8 mouse cellular contexts compared by ENCODE assay signal in the genomic region with DNA sequence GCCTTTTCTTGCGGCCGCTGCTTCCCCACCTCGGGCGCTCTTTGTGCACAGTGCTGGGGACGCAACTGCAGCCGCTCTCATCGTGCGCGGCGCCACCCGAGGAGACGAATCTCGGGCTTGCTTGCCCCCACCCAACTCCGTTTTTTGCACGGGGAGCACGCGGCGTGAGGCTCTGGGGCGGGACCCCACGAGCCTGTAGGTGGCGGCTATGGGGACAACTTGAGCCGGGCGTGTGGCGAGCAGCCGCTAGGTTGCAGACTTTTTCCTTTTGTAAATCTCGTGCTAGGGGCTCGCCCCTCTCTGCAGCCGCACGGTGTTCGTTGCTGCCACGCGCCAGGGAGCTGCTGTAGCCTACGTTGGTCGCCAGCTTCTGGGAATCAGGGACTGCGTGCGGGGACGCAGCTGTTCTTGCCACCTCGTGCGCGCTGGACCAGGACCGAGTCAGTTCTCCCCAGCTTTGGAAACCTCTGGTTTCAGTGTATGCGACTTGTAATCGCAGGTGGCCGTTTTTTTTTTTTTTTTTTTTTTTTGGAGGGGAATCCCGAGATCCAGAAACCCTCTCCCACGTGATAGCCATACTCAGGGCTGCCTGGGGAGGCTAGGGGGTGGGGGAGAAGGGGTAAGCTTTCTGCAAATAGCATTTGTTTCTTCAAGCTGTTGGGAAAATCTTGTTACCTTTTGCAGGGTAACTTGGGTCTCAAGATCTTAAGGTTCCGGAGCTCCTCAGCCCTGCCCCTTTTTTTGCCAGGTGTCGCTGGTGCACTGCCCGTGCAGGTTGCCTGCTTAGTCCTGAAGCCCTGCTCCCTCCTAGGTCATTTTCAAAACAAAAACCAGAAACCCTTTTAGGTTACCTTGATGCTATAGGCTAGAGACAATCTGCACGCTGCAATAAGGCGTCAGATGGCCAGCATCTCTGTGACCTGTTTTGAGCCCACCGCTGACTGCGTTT. TPM values are rescaled to one million over a fixed set of nuclear protein-coding genes. Genes with fewer than 3 reads are reported as not detected.
A peak's percentile ranks its signal among the peaks of the same experiment; 100 is the strongest.
DNase-seq lines count a peak whose midpoint lies in the region; ATAC-seq and TF ChIP-seq lines count a peak whose summit lies in the region.

No protein-coding gene starts in this region.

- no peak for TF ChIP-seq EP300 in ES-Bruce4 (IDR thresholded peaks at IDR 0.05; ENCODE audit: insufficient read depth, low read depth, low read length)

- H3K4me2 ChIP-seq in forebrain, embryonic 13.5 days, result peak overlapping the region; percentile 97
- peak overlapping the region; percentile 94 for H3K4me2 ChIP-seq in lung, embryonic 15.5 days

- H3K36me3 ChIP-seq in ES-Bruce4 (ENCODE audit: control insufficient read depth, insufficient read depth, low read length, poor library complexity, severe bottlenecking), result no peaks in the 10 kb centered on the region
- no peaks in the 10 kb centered on the region for H3K36me3 ChIP-seq in forebrain, embryonic 13.5 days (ENCODE audit: poor library complexity, severe bottlenecking)
- H3K36me3 ChIP-seq in lung, embryonic 15.5 days, result no peaks in the 10 kb centered on the region

- peak overlapping the region; percentile 80 for H3K9ac ChIP-seq in ES-Bruce4 (ENCODE audit: low read depth, poor library complexity, severe bottlenecking)
- H3K9ac ChIP-seq in forebrain, embryonic 13.5 days, result peak overlapping the region; percentile 78
- H3K9ac ChIP-seq in lung, embryonic 15.5 days, result peak overlapping the region; percentile 54

- no peaks in the 10 kb centered on the region for H3K9me3 ChIP-seq in ES-Bruce4 (replicated peaks; ENCODE audit: control insufficient read depth, insufficient read depth, low read length, poor library complexity, severe bottlenecking)
- H3K9me3 ChIP-seq in forebrain, embryonic 13.5 days (replicated peaks), result no peaks in the 10 kb centered on the region
- no peaks in the 10 kb centered on the region for H3K9me3 ChIP-seq in lung, embryonic 15.5 days

- no peak overlapping the region for H3K27ac ChIP-seq in ES-Bruce4 (ENCODE audit: insufficient read depth, low read length)
- peak overlapping the region; percentile 57; the same call in 1 of the 2 replicates for H3K27ac ChIP-seq in forebrain, embryonic 13.5 days
- peak overlapping the region; percentile 46; the same call in 1 of the 2 replicates for H3K27ac ChIP-seq in lung, embryonic 15.5 days

- no peaks in the 10 kb centered on the region for H3K27me3 ChIP-seq in ES-Bruce4 (ENCODE audit: control insufficient read depth, insufficient read depth, low read length, poor library complexity, severe bottlenecking)
- H3K27me3 ChIP-seq in forebrain, embryonic 13.5 days, result peaks cover 42% of the 10 kb centered on the region
- peaks cover 52% of the 10 kb centered on the region; the same call in 1 of the 2 replicates for H3K27me3 ChIP-seq in lung, embryonic 15.5 days

- peak overlapping the region; percentile 91 for H3K4me3 ChIP-seq in ES-Bruce4 (ENCODE audit: low read depth, low read length)
- H3K4me3 ChIP-seq in forebrain, embryonic 13.5 days, result peak overlapping the region; percentile 67
- H3K4me3 ChIP-seq in lung, embryonic 15.5 days, result peak overlapping the region; percentile 52

- intact Hi-C loops in heart, postnatal 36 days (cut with DNase I), result loop anchor here (1.0 to 2.0 kb wide), 2 partner anchors 259 to 277 kb away; no protein-coding TSS in a partner anchor

- TF ChIP-seq CTCF in ES-Bruce4 (IDR thresholded peaks at IDR 0.05; ENCODE audit: low read depth, low read length), result peak; percentile 24

- peak; percentile 18 to 27 for DNase-seq in adrenal gland, postnatal 4 days (ENCODE audit: low spot score in 2 of 2)
- DNase-seq in heart, postnatal 36 days, result peak; percentile 35 to 42
- peak; percentile 32 for DNase-seq in layer of hippocampus, adult 9-11 months
- peak; percentile 27 for DNase-seq in ovary, postnatal 10 days (ENCODE audit: low spot score)
- peak; percentile 31 to 62 for DNase-seq in urinary bladder, postnatal 4 days (ENCODE audit: low spot score in 2 of 2)

- 1% methylated on average over 50 of the region's 53 CpGs for WGBS in forebrain, embryonic 13.5 days
- 1% methylated on average over 51 of the region's 53 CpGs for WGBS in lung, embryonic 15.5 days

- peaks cover 1% of the 10 kb centered on the region for H3K4me1 ChIP-seq in ES-Bruce4 (ENCODE audit: control insufficient read depth, insufficient read depth, low read length)
- H3K4me1 ChIP-seq in forebrain, embryonic 13.5 days, result peaks cover 12% of the 10 kb centered on the region
- peaks cover 23% of the 10 kb centered on the region for H3K4me1 ChIP-seq in lung, embryonic 15.5 days

- ATAC-seq in forebrain, embryonic 13.5 days, result peak; percentile 73
- peak; percentile 73; the same call in 1 of the 2 replicates for ATAC-seq in lung, embryonic 15.5 days (ENCODE audit: borderline replicate concordance, extremely low read depth, low FRiP score, low TSS enrichment)

- no peak for TF ChIP-seq POLR2A in ES-Bruce4 (IDR thresholded peaks at IDR 0.05; ENCODE audit: insufficient read depth, low read length)

RNA-seq across cellular contexts. Expression of gene Kit, which starts 1.1 kb away (rescaled TPM):
- polyA plus RNA-seq in ES-Bruce4 (2011; ENCODE audit: insufficient read depth, insufficient read length, low read depth, missing spikeins), result 36.4 and 36.6 TPM in 2 replicates
- total RNA-seq in adrenal gland, postnatal 4 days (2021), result 10 to 100 TPM; 25.1 to 28.7 TPM
- polyA plus RNA-seq in forebrain, embryonic 13.5 days (2015; fragmentation: Nextera tagmentation; extraction: Ambion mirVana), result 25.6 and 28.2 TPM in 2 replicates
- 1 to 10 TPM; 2.4 to 4.0 TPM for total RNA-seq in heart, postnatal 36 days (2021)
- polyA plus RNA-seq in lung, embryonic 15.5 days (2015; fragmentation: Nextera tagmentation; extraction: Ambion mirVana), result 39.1 and 43.7 TPM in 2 replicates
